Mouse (Mus musculus): ENCODE results near the gene Slc16a13. TPM values are rescaled to one million over a fixed set of nuclear protein-coding genes. Genes with fewer than 3 reads are reported as not detected.

Gene Slc16a13
- total and polyA plus RNA-seq, 2 experiments from 2014 or later = 4.5 to 5.5 TPM

- Histone ChIP-seq H3K9ac (replicated peaks; ENCODE audit: low read depth, low read length) (no peak overlapping the region), H3K9me3 (replicated peaks; ENCODE audit: control insufficient read depth, low read length) (no peaks in the 10 kb centered on the region), H3K36me3 (replicated peaks; ENCODE audit: control insufficient read depth, insufficient read depth, low read length) (no peaks in the 10 kb centered on the region), H3K4me2 (ENCODE audit: low read depth, low read length) (no peak overlapping the region), H3K4me3 (ENCODE audit: low read depth, low read length) (no peak overlapping the region), H3K4me1 (ENCODE audit: control insufficient read depth, insufficient read depth) (no peaks in the 10 kb centered on the region), H3K27me3 (ENCODE audit: control insufficient read depth, insufficient read depth, low read length) (peaks cover 5% of the 10 kb centered on the region; the same call in 1 of the 2 replicates), H3K27ac (ENCODE audit: low read depth) (no peak overlapping the region)
- ATAC-seq (ENCODE audit: insufficient read depth, low read depth) (no peak), DNase-seq (ENCODE audit: low spot score) (no peak)
- TF ChIP-seq EP300 (IDR thresholded peaks at IDR 0.05; ENCODE audit: low read depth) (no peak), CTCF (IDR thresholded peaks at IDR 0.05; ENCODE audit: low read depth) (no peak)
- WGBS = 85% methylated on average over 5 of the region's 5 CpGs
Observed at GRCm38 (mm10) chr11:70200036-70200608, 20.7 kb downstream of the Slc16a13 start.

- Histone ChIP-seq H3K27ac (ENCODE audit: low read depth) (no peak overlapping the region), H3K4me1 (ENCODE audit: control insufficient read depth, insufficient read depth) (no peaks in the 10 kb centered on the region), H3K4me3 (ENCODE audit: low read depth, low read length) (no peak overlapping the region), H3K9ac (replicated peaks; ENCODE audit: low read depth, low read length) (no peak overlapping the region), H3K27me3 (ENCODE audit: control insufficient read depth, insufficient read depth, low read length) (peaks cover 5% of the 10 kb centered on the region; the same call in 1 of the 2 replicates), H3K36me3 (replicated peaks; ENCODE audit: control insufficient read depth, insufficient read depth, low read length) (no peaks in the 10 kb centered on the region), H3K4me2 (ENCODE audit: low read depth, low read length) (no peak overlapping the region), H3K9me3 (replicated peaks; ENCODE audit: control insufficient read depth, low read length) (no peaks in the 10 kb centered on the region)
- DNase-seq (ENCODE audit: low spot score) (no peak), ATAC-seq (ENCODE audit: insufficient read depth, low read depth) (no peak)
- WGBS = 76% methylated on average over 8 of the region's 8 CpGs
- no peak for TF ChIP-seq EP300 (IDR thresholded peaks at IDR 0.05; ENCODE audit: low read depth)
- no peak for TF ChIP-seq CTCF (IDR thresholded peaks at IDR 0.05; ENCODE audit: low read depth)
Observed at GRCm38 (mm10) chr11:70199107-70199506, 21.8 kb downstream of the Slc16a13 start.

GRCm38 (mm10) chr11:70198332-70198731 lies 22.5 kb downstream of the Slc16a13 start:
- DNase-seq (ENCODE audit: low spot score) (no peak), ATAC-seq (ENCODE audit: insufficient read depth, low read depth) (no peak)
- H3K36me3 ChIP-seq (replicated peaks; ENCODE audit: control insufficient read depth, insufficient read depth, low read length) = no peaks in the 10 kb centered on the region
- H3K4me1 ChIP-seq (ENCODE audit: control insufficient read depth, insufficient read depth) = no peaks in the 10 kb centered on the region
- no peak for TF ChIP-seq EP300 (IDR thresholded peaks at IDR 0.05; ENCODE audit: low read depth)
- no peak for TF ChIP-seq CTCF (IDR thresholded peaks at IDR 0.05; ENCODE audit: low read depth)
- no peak overlapping the region for H3K9ac ChIP-seq (replicated peaks; ENCODE audit: low read depth, low read length)
- H3K4me2 ChIP-seq (ENCODE audit: low read depth, low read length) = no peak overlapping the region
- peaks cover 5% of the 10 kb centered on the region; the same call in 1 of the 2 replicates for H3K27me3 ChIP-seq (ENCODE audit: control insufficient read depth, insufficient read depth, low read length)
- no peak overlapping the region for H3K4me3 ChIP-seq (ENCODE audit: low read depth, low read length)
- 78% methylated on average over 3 of the region's 3 CpGs for WGBS
- no peaks in the 10 kb centered on the region for H3K9me3 ChIP-seq (replicated peaks; ENCODE audit: control insufficient read depth, low read length)
- no peak overlapping the region for H3K27ac ChIP-seq (ENCODE audit: low read depth)

- ATAC-seq (ENCODE audit: insufficient read depth, low read depth) (no peak), DNase-seq (ENCODE audit: low spot score) (no peak)
- H3K27me3 ChIP-seq (ENCODE audit: control insufficient read depth, insufficient read depth, low read length) = no peaks in the 10 kb centered on the region
- no peak overlapping the region for H3K27ac ChIP-seq (ENCODE audit: low read depth)
- no peak overlapping the region for H3K4me2 ChIP-seq (ENCODE audit: low read depth, low read length)
- H3K4me1 ChIP-seq (ENCODE audit: control insufficient read depth, insufficient read depth) = no peaks in the 10 kb centered on the region
- H3K4me3 ChIP-seq (ENCODE audit: low read depth, low read length) = no peak overlapping the region
- no peaks in the 10 kb centered on the region for H3K36me3 ChIP-seq (replicated peaks; ENCODE audit: control insufficient read depth, insufficient read depth, low read length)
- TF ChIP-seq CTCF (IDR thresholded peaks at IDR 0.05; ENCODE audit: low read depth) (no peak), EP300 (IDR thresholded peaks at IDR 0.05; ENCODE audit: low read depth) (no peak)
- H3K9me3 ChIP-seq (replicated peaks; ENCODE audit: control insufficient read depth, low read length) = no peaks in the 10 kb centered on the region
- WGBS = 50% methylated on average over 11 of the region's 11 CpGs
- H3K9ac ChIP-seq (replicated peaks; ENCODE audit: low read depth, low read length) = no peak overlapping the region
Observed at GRCm38 (mm10) chr11:70193354-70194285, 27.2 kb downstream of the Slc16a13 start.

- H3K4me2 ChIP-seq (ENCODE audit: low read depth, low read length) = no peak overlapping the region
- no peaks in the 10 kb centered on the region for H3K4me1 ChIP-seq (ENCODE audit: control insufficient read depth, insufficient read depth)
- no peaks in the 10 kb centered on the region for H3K36me3 ChIP-seq (replicated peaks; ENCODE audit: control insufficient read depth, insufficient read depth, low read length)
- H3K9ac ChIP-seq (replicated peaks; ENCODE audit: low read depth, low read length) = no peak overlapping the region
- no peak overlapping the region for H3K4me3 ChIP-seq (ENCODE audit: low read depth, low read length)
- DNase-seq (ENCODE audit: low spot score) (no peak), ATAC-seq (ENCODE audit: insufficient read depth, low read depth) (no peak)
- WGBS = 71% methylated on average over 4 of the region's 4 CpGs
- no peaks in the 10 kb centered on the region for H3K9me3 ChIP-seq (replicated peaks; ENCODE audit: control insufficient read depth, low read length)
- TF ChIP-seq CTCF (IDR thresholded peaks at IDR 0.05; ENCODE audit: low read depth) (no peak), EP300 (IDR thresholded peaks at IDR 0.05; ENCODE audit: low read depth) (no peak)
- no peaks in the 10 kb centered on the region for H3K27me3 ChIP-seq (ENCODE audit: control insufficient read depth, insufficient read depth, low read length)
- H3K27ac ChIP-seq (ENCODE audit: low read depth) = no peak overlapping the region
Observed at GRCm38 (mm10) chr11:70192157-70192556, 28.7 kb downstream of the Slc16a13 start.

Data from heart, postnatal 0 days (tissue).